8 mouse cellular contexts compared by ENCODE assay signal in genomic region chr6:38341751-38342665, GRCm38 (mm10). TPM values are rescaled to one million over a fixed set of nuclear protein-coding genes. Genes with fewer than 3 reads are reported as not detected.
DNase-seq lines count a peak whose midpoint lies in the region; ATAC-seq lines count a peak whose summit lies in the region.

No protein-coding gene starts in this region.

- no peak overlapping the region for H3K4me3 ChIP-seq in lung, embryonic 15.5 days
- H3K4me3 ChIP-seq in intestine, embryonic 15.5 days (replicated peaks), result no peak overlapping the region
- H3K4me3 ChIP-seq in midbrain, embryonic 15.5 days, result no peak overlapping the region

- H3K9me3 ChIP-seq in lung, embryonic 15.5 days, result no peaks in the 10 kb centered on the region
- no peaks in the 10 kb centered on the region for H3K9me3 ChIP-seq in intestine, embryonic 15.5 days
- no peaks in the 10 kb centered on the region for H3K9me3 ChIP-seq in midbrain, embryonic 15.5 days

- H3K27me3 ChIP-seq in lung, embryonic 15.5 days, result no peaks in the 10 kb centered on the region
- H3K27me3 ChIP-seq in intestine, embryonic 15.5 days (replicated peaks), result no peaks in the 10 kb centered on the region
- H3K27me3 ChIP-seq in midbrain, embryonic 15.5 days (replicated peaks), result no peaks in the 10 kb centered on the region

- peak overlapping the region; percentile 18; the same call in 1 of the 2 replicates for H3K4me2 ChIP-seq in lung, embryonic 15.5 days
- peak overlapping the region; percentile 27 for H3K4me2 ChIP-seq in intestine, embryonic 15.5 days (replicated peaks)
- no peak overlapping the region for H3K4me2 ChIP-seq in midbrain, embryonic 15.5 days

- H3K27ac ChIP-seq in lung, embryonic 15.5 days, result no peak overlapping the region
- no peak overlapping the region for H3K27ac ChIP-seq in intestine, embryonic 15.5 days
- no peak overlapping the region for H3K27ac ChIP-seq in midbrain, embryonic 15.5 days

- no peak for DNase-seq in lung, postnatal 4 days
- peak; percentile 86 for DNase-seq in brain, adult 2 months (ENCODE audit: low read depth, low spot score)
- DNase-seq in spleen, postnatal 4 days (ENCODE audit: low spot score in 2 of 2), result peak; percentile 63 to 75
- DNase-seq in gastrocnemius, postnatal 36 days, result no peak
- DNase-seq in kidney, postnatal 25 days, result no peak

- H3K36me3 ChIP-seq in lung, embryonic 15.5 days, result no peaks in the 10 kb centered on the region
- 0 out of 2 replicates have a peak, but pooled peaks cover 3% of the 10 kb centered on the region for H3K36me3 ChIP-seq in intestine, embryonic 15.5 days
- H3K36me3 ChIP-seq in midbrain, embryonic 15.5 days (replicated peaks), result no peaks in the 10 kb centered on the region

- H3K9ac ChIP-seq in lung, embryonic 15.5 days, result no peak overlapping the region
- no peak overlapping the region for H3K9ac ChIP-seq in intestine, embryonic 15.5 days
- no peak overlapping the region for H3K9ac ChIP-seq in midbrain, embryonic 15.5 days

- 32% methylated on average over 11 of the region's 11 CpGs for WGBS in lung, embryonic 15.5 days
- 41% methylated on average over 11 of the region's 11 CpGs for WGBS in intestine, embryonic 15.5 days
- WGBS in midbrain, embryonic 15.5 days, result 78% methylated on average over 11 of the region's 11 CpGs

- H3K4me1 ChIP-seq in lung, embryonic 15.5 days, result no peaks in the 10 kb centered on the region
- peaks cover 13% of the 10 kb centered on the region; the same call in 1 of the 2 replicates for H3K4me1 ChIP-seq in intestine, embryonic 15.5 days (replicated peaks)
- H3K4me1 ChIP-seq in midbrain, embryonic 15.5 days, result no peaks in the 10 kb centered on the region

- ATAC-seq in lung, embryonic 15.5 days (ENCODE audit: borderline replicate concordance, extremely low read depth, low FRiP score, low TSS enrichment), result no peak
- ATAC-seq in intestine, embryonic 15.5 days, result peak; percentile 57
- no peak for ATAC-seq in midbrain, embryonic 15.5 days (replicated peaks)

- intact Hi-C loops in gastrocnemius, postnatal 36 days (cut with DNase I), result no loop called here

RNA-seq across cellular contexts. Expression of gene Zc3hav1, which starts 12.4 kb away (rescaled TPM):
- 7.5 and 7.8 TPM in 2 replicates for polyA plus RNA-seq in lung, embryonic 15.5 days (2015; fragmentation: Nextera tagmentation; extraction: Ambion mirVana)
- 13.9 and 15.2 TPM in 2 replicates for polyA plus RNA-seq in intestine, embryonic 15.5 days (2015; fragmentation: Nextera tagmentation; extraction: Ambion mirVana)
- total RNA-seq in gastrocnemius, postnatal 36 days (2021), result 1 to 10 TPM; 5.7 to 6.9 TPM
- polyA plus RNA-seq in midbrain, embryonic 15.5 days (2015; fragmentation: Nextera tagmentation; extraction: Ambion mirVana), result 1.6 and 1.7 TPM in 2 replicates

RNA-seq across cellular contexts. Expression of gene Ttc26, which starts 39.3 kb away (rescaled TPM):
- polyA plus RNA-seq in lung, embryonic 15.5 days (2015; fragmentation: Nextera tagmentation; extraction: Ambion mirVana), result 8.9 TPM in 2 replicates
- 3.8 and 4.0 TPM in 2 replicates for polyA plus RNA-seq in intestine, embryonic 15.5 days (2015; fragmentation: Nextera tagmentation; extraction: Ambion mirVana)
- under 1 TPM; 0.67 to 0.71 TPM for total RNA-seq in gastrocnemius, postnatal 36 days (2021)
- polyA plus RNA-seq in midbrain, embryonic 15.5 days (2015; fragmentation: Nextera tagmentation; extraction: Ambion mirVana), result 7.5 and 7.6 TPM in 2 replicates

RNA-seq across cellular contexts. Expression of gene Zc3hav1l, which starts 42.9 kb away (rescaled TPM):
- 9.3 and 9.5 TPM in 2 replicates for polyA plus RNA-seq in lung, embryonic 15.5 days (2015; fragmentation: Nextera tagmentation; extraction: Ambion mirVana)
- 8.3 and 9.0 TPM in 2 replicates for polyA plus RNA-seq in intestine, embryonic 15.5 days (2015; fragmentation: Nextera tagmentation; extraction: Ambion mirVana)
- under 1 TPM; 0.49 to 0.59 TPM for total RNA-seq in gastrocnemius, postnatal 36 days (2021)
- polyA plus RNA-seq in midbrain, embryonic 15.5 days (2015; fragmentation: Nextera tagmentation; extraction: Ambion mirVana), result 8.2 and 9.1 TPM in 2 replicates

Comparison
In these comparisons a context has a peak if more than half of its experiments do, and no peak if none do; other contexts are left out.
1. DNase-seq: peak in brain, adult 2 months (single experiment) and spleen, postnatal 4 days (2 of 2); none in lung, postnatal 4 days (0 of 2), gastrocnemius, postnatal 36 days (0 of 2) and kidney, postnatal 25 days (0 of 2).